Mouse (Mus musculus) MEL (cell line): ENCODE data around the gene Pusl1. TPM values are rescaled to one million over a fixed set of nuclear protein-coding genes. Genes with fewer than 3 reads are reported as not detected.

Experiments used
- DNase-seq: peaks from one replicate; pipeline ENCODE4 v3.0.0; 2011; ENCODE audit warnings: low read depth, low spot score
- H3K27ac ChIP-seq: 2 replicates; pipeline ENCODE4 v1.5.1; 2012; ENCODE audit warnings: low read depth, mild to moderate bottlenecking, control low read depth, low read length, moderate library complexity; ENCODE audit not compliant: control insufficient read depth
- H3K27me3 ChIP-seq, 2 experiments: fragments of 150-350 bp in 1 of 2; sonication (generic) in 1 of 2; 2 replicates each; pipeline ENCODE4 v1.6.1; 2012; ENCODE audit warnings: low read length in 2 of 2, mild to moderate bottlenecking in 2 of 2, improper control_type of control experiment in 1 of 2, moderate library complexity in 1 of 2; ENCODE audit not compliant: insufficient read depth in 2 of 2, control insufficient read depth in 1 of 2
- H3K36me3 ChIP-seq, 2 experiments: 2 replicates each; pipeline ENCODE4 v1.6.1; 2012 to 2014; ENCODE audit warnings: low read length in 2 of 2, improper control_type of control experiment in 1 of 2, inconsistent platforms in 1 of 2, mild to moderate bottlenecking in 1 of 2; ENCODE audit not compliant: insufficient read depth in 2 of 2, control insufficient read depth in 1 of 2
- H3K4me1 ChIP-seq, 2 experiments: fragments of 150-350 bp in 1 of 2; sonication (generic) in 1 of 2; 2 replicates each; pipeline ENCODE4 v1.6.1; 2012; ENCODE audit warnings: low read length in 2 of 2, improper control_type of control experiment in 1 of 2, mild to moderate bottlenecking in 1 of 2; ENCODE audit not compliant: insufficient read depth in 2 of 2, control insufficient read depth in 1 of 2
- H3K4me3 ChIP-seq, 2 experiments: fragments of 150-350 bp in 1 of 2; sonication (generic) in 1 of 2; 2 replicates each; pipeline ENCODE4 v1.5.1; 2012; ENCODE audit warnings: low read depth in 2 of 2, low read length in 2 of 2, mild to moderate bottlenecking in 2 of 2, moderate library complexity in 2 of 2, control low read depth in 1 of 2, improper control_type of control experiment in 1 of 2; ENCODE audit not compliant: control insufficient read depth in 1 of 2, insufficient read depth in 1 of 2
- H3K79me2 ChIP-seq: 2 replicates; pipeline ENCODE4 v1.6.1; 2012; ENCODE audit warnings: mild to moderate bottlenecking, low read length, moderate library complexity; ENCODE audit not compliant: control insufficient read depth, poor library complexity, insufficient read depth
- H3K9ac ChIP-seq: 2 replicates; pipeline ENCODE4 v1.6.1; 2012; ENCODE audit warnings: low read depth, mild to moderate bottlenecking, control low read depth, low read length, moderate library complexity; ENCODE audit not compliant: control insufficient read depth, poor library complexity, severe bottlenecking
- H3K9me3 ChIP-seq: fragments of 150-350 bp; sonication (generic); replicated peaks from 2 replicates; pipeline ENCODE4 v1.6.1; 2012; ENCODE audit warnings: mild to moderate bottlenecking, low read length, improper control_type of control experiment, moderate library complexity; ENCODE audit not compliant: insufficient read depth
- BHLHE40 ChIP-seq: IDR thresholded peaks from 2 replicates; pipeline ENCODE4 v1.6.1; 2012; ENCODE audit warnings: low read depth, mild to moderate bottlenecking, inconsistent platforms, low read length, improper control_type of control experiment, borderline replicate concordance
- CHD1 ChIP-seq: IDR thresholded peaks from 2 replicates; pipeline ENCODE4 v1.6.1; 2012; ENCODE audit warnings: low read depth, mild to moderate bottlenecking, inconsistent platforms, low read length, improper control_type of control experiment
- CHD2 ChIP-seq: IDR thresholded peaks from 2 replicates; pipeline ENCODE4 v1.6.1; 2011; ENCODE audit warnings: low read length, improper control_type of control experiment
- CTCF ChIP-seq, 3 experiments: IDR thresholded peaks in 2 of 3; conservative IDR thresholded peaks in 1 of 3; 2 replicates each; pipeline ENCODE4 v1.5.1; 2011 to 2012; ENCODE audit warnings: low read length in 3 of 3, low read depth in 2 of 3, mild to moderate bottlenecking in 2 of 3, improper control_type of control experiment in 1 of 3, inconsistent platforms in 1 of 3, mixed read lengths in 1 of 3, moderate library complexity in 1 of 3; ENCODE audit not compliant: control insufficient read depth in 1 of 3, insufficient read depth in 1 of 3, poor library complexity in 1 of 3, severe bottlenecking in 1 of 3
- ELF1 ChIP-seq: IDR thresholded peaks from 2 replicates; pipeline ENCODE4 v1.6.1; 2014; ENCODE audit warnings: low read depth, mild to moderate bottlenecking, inconsistent platforms, low read length, improper control_type of control experiment, moderate library complexity
- EP300 ChIP-seq, 2 experiments: IDR thresholded peaks; 2 replicates each; pipeline ENCODE4 v1.6.1; 2011; ENCODE audit warnings: improper control_type of control experiment in 2 of 2, low read length in 2 of 2, low read depth in 1 of 2, mild to moderate bottlenecking in 1 of 2
- ETS1 ChIP-seq: IDR thresholded peaks from 2 replicates; pipeline ENCODE4 v1.6.1; 2012; ENCODE audit warnings: low read depth, mild to moderate bottlenecking, inconsistent platforms, low read length, improper control_type of control experiment, moderate library complexity
- GABPA ChIP-seq: IDR thresholded peaks from 2 replicates; pipeline ENCODE4 v1.6.1; 2012; ENCODE audit warnings: low read depth, mild to moderate bottlenecking, inconsistent platforms, low read length, improper control_type of control experiment, moderate library complexity
- GATA1 ChIP-seq: IDR thresholded peaks from 2 replicates; pipeline ENCODE4 v1.6.1; 2011; ENCODE audit warnings: low read depth, low read length, improper control_type of control experiment
- HCFC1 ChIP-seq: IDR thresholded peaks from 2 replicates; pipeline ENCODE4 v1.6.1; 2012; ENCODE audit warnings: low read depth, mild to moderate bottlenecking, inconsistent platforms, low read length, improper control_type of control experiment, moderate library complexity
- JUND ChIP-seq: IDR thresholded peaks from 2 replicates; pipeline ENCODE4 v1.6.1; 2011; ENCODE audit warnings: low read depth, mild to moderate bottlenecking, improper control_type of control experiment, low read length
- KAT2A ChIP-seq: conservative IDR thresholded peaks from 2 replicates; pipeline ENCODE4 v1.6.1; 2012; ENCODE audit warnings: low read depth, low read length, improper control_type of control experiment, inconsistent platforms
- MAX ChIP-seq: IDR thresholded peaks from 2 replicates; pipeline ENCODE4 v1.6.1; 2011; ENCODE audit warnings: low read length, improper control_type of control experiment
- MAZ ChIP-seq: IDR thresholded peaks from 2 replicates; pipeline ENCODE4 v1.6.1; 2012; ENCODE audit warnings: low read depth, mild to moderate bottlenecking, inconsistent platforms, low read length, improper control_type of control experiment
- MXI1 ChIP-seq: IDR thresholded peaks from 2 replicates; pipeline ENCODE4 v1.6.1; 2011; ENCODE audit warnings: mild to moderate bottlenecking, low read depth, low read length, improper control_type of control experiment
- MYB ChIP-seq: IDR thresholded peaks from 2 replicates; pipeline ENCODE4 v1.6.1; 2011; ENCODE audit warnings: mild to moderate bottlenecking, low read depth, low read length, improper control_type of control experiment
- MYC ChIP-seq: IDR thresholded peaks from 2 replicates; pipeline ENCODE4 v1.6.1; 2011; ENCODE audit warnings: low read depth, mild to moderate bottlenecking, low read length, improper control_type of control experiment, moderate library complexity
- NELFE ChIP-seq: IDR thresholded peaks from 2 replicates; pipeline ENCODE4 v1.6.1; 2011; ENCODE audit warnings: low read depth, low read length, improper control_type of control experiment
- NRF1 ChIP-seq: IDR thresholded peaks from 2 replicates; pipeline ENCODE4 v1.6.1; 2014; ENCODE audit warnings: low read depth, mild to moderate bottlenecking, inconsistent platforms, low read length, improper control_type of control experiment, moderate library complexity; ENCODE audit not compliant: poor library complexity, insufficient read depth, severe bottlenecking
- POLR2A ChIP-seq, 2 experiments: IDR thresholded peaks; 2 replicates each; pipeline ENCODE4 v1.6.1; 2011 to 2012; ENCODE audit warnings: low read length in 2 of 2, mild to moderate bottlenecking in 2 of 2, control low read depth in 1 of 2, improper control_type of control experiment in 1 of 2, low read depth in 1 of 2, moderate library complexity in 1 of 2; ENCODE audit not compliant: control insufficient read depth in 1 of 2, insufficient read depth in 1 of 2, poor library complexity in 1 of 2
- POLR2AphosphoS2 ChIP-seq: IDR thresholded peaks from 2 replicates; pipeline ENCODE4 v1.6.1; 2011; ENCODE audit warnings: low read length, improper control_type of control experiment
- POLR2AphosphoS5 ChIP-seq: IDR thresholded peaks from 2 replicates; pipeline ENCODE4 v1.6.1; 2012; ENCODE audit warnings: low read depth, borderline replicate concordance, mild to moderate bottlenecking, inconsistent platforms, low read length, moderate library complexity, mixed read lengths
- RAD21 ChIP-seq: IDR thresholded peaks from 2 replicates; pipeline ENCODE4 v1.6.1; 2011; ENCODE audit warnings: mild to moderate bottlenecking, low read depth, low read length, improper control_type of control experiment
- RCOR1 ChIP-seq: IDR thresholded peaks from 2 replicates; pipeline ENCODE4 v1.6.1; 2012; ENCODE audit warnings: low read depth, mild to moderate bottlenecking, inconsistent platforms, low read length, improper control_type of control experiment
- SIN3A ChIP-seq: IDR thresholded peaks from 2 replicates; pipeline ENCODE4 v1.6.1; 2012; ENCODE audit warnings: low read length, improper control_type of control experiment, inconsistent platforms
- TAL1 ChIP-seq: IDR thresholded peaks from 2 replicates; pipeline ENCODE4 v1.6.1; 2012; ENCODE audit warnings: mild to moderate bottlenecking, inconsistent platforms, low read length, moderate library complexity, mixed read lengths
- TBP ChIP-seq: IDR thresholded peaks from 2 replicates; pipeline ENCODE4 v1.8.0; 2011; ENCODE audit warnings: low read depth, low read length, improper control_type of control experiment
- TCF12 ChIP-seq: IDR thresholded peaks from 2 replicates; pipeline ENCODE4 v1.6.1; 2014; ENCODE audit warnings: low read depth, mild to moderate bottlenecking, inconsistent platforms, low read length, improper control_type of control experiment, moderate library complexity
- UBTF ChIP-seq: IDR thresholded peaks from 2 replicates; pipeline ENCODE4 v1.6.1; 2012; ENCODE audit warnings: low read depth, mild to moderate bottlenecking, inconsistent platforms, low read length, improper control_type of control experiment, moderate library complexity, borderline replicate concordance; ENCODE audit not compliant: insufficient read depth
- USF1 ChIP-seq: IDR thresholded peaks from 2 replicates; pipeline ENCODE4 v1.6.1; 2014; ENCODE audit warnings: low read depth, mild to moderate bottlenecking, inconsistent platforms, low read length, improper control_type of control experiment, moderate library complexity
- ZC3H11A ChIP-seq: IDR thresholded peaks from 2 replicates; pipeline ENCODE4 v1.6.1; 2012; ENCODE audit warnings: low read depth, mild to moderate bottlenecking, inconsistent platforms, low read length, improper control_type of control experiment
- ZKSCAN1 ChIP-seq: IDR thresholded peaks from 2 replicates; pipeline ENCODE4 v1.6.1; 2012; ENCODE audit warnings: low read depth, mild to moderate bottlenecking, inconsistent platforms, low read length, improper control_type of control experiment, moderate library complexity
- ZMIZ1 ChIP-seq: IDR thresholded peaks from 2 replicates; pipeline ENCODE4 v1.6.1; 2012; ENCODE audit warnings: low read depth, mild to moderate bottlenecking, inconsistent platforms, low read length, improper control_type of control experiment, moderate library complexity
- ZNF384 ChIP-seq: IDR thresholded peaks from 2 replicates; pipeline ENCODE4 v1.6.1; 2012; ENCODE audit warnings: low read depth, mild to moderate bottlenecking, inconsistent platforms, low read length, improper control_type of control experiment
- polyA plus RNA-seq, 2 experiments: library from polyadenylated mRNA; stranded (reverse) in 1 of 2; unstranded in 1 of 2; fragments of >175 nt in 1 of 2; fragments of >200 nt in 1 of 2; gene quantifications; 2 replicates each; pipeline versions ENCODE4 v1.2.1 to v1.2.4; 2012; ENCODE audit warnings: low replicate concordance in 2 of 2, low read depth in 1 of 2; ENCODE audit not compliant: insufficient read length in 2 of 2, insufficient read depth in 1 of 2, missing spikeins in 1 of 2
- total RNA-seq: library from RNA; depleted of rRNA; stranded (reverse); fragments of 300-350 nt; gene quantifications from 2 replicates; pipeline ENCODE4 v1.2.3, GENCODE M21; 2012

Pusl1 gene
- total and polyA plus RNA-seq, 3 experiments, result 65.2 to 68.4 TPM; not detected in 1

GRCm38 (mm10) chr4:155869317-155870033 is 22.1 kb downstream of the Pusl1 start, which contains the start of the genes Cptp and Ints11:
Gene Cptp (minus strand): TSS chr4:155869440.
Gene Ints11 (plus strand): TSS chr4:155869546.
- no peaks in the 10 kb centered on the region for H3K27me3 ChIP-seq
- H3K4me3 ChIP-seq, result peak within 1 kb of the TSS; percentile 89 to 97
- peaks cover 4 to 12% of the 10 kb centered on the region in 2 experiments for H3K4me1 ChIP-seq
- TF ChIP-seq HCFC1 (peak; percentile 80), SIN3A (peak; percentile 52; the same call in 1 of the 2 replicates), POLR2A (IDR thresholded peaks at IDR 0.05; ENCODE audit: control insufficient read depth in 1 of 2, insufficient read depth in 1 of 2, low read depth in 1 of 2, low read length in 2 of 2, poor library complexity in 1 of 2) (peak; percentile 96 to 97), CHD2 (no peak), KAT2A (no peak; the same call in 1 of the 2 replicates), EP300 (IDR thresholded peaks at IDR 0.05; ENCODE audit: low read depth in 1 of 2, low read length in 2 of 2) (no peak), MYB (no peak), MAZ (no peak; the same call in 1 of the 2 replicates), ZNF384 (no peak), NELFE (peak; percentile 98), USF1 (no peak), CTCF (IDR thresholded peaks at IDR 0.05 in 2 of 3, conservative IDR thresholded peaks at IDR 0.05 in 1 of 3; ENCODE audit: control insufficient read depth in 1 of 3, insufficient read depth in 1 of 3, low read depth in 2 of 3, low read length in 3 of 3, poor library complexity in 1 of 3, severe bottlenecking in 1 of 3) (no peak), POLR2AphosphoS2 (peak; percentile 87), POLR2AphosphoS5 (no peak), ZKSCAN1 (no peak), TCF12 (no peak; the same call in 1 of the 2 replicates), JUND (no peak), TAL1 (no peak), GATA1 (no peak), ZMIZ1 (peak; percentile 66; the same call in 1 of the 2 replicates), TBP (peak; percentile 67), MYC (no peak), GABPA (no peak), RCOR1 (no peak), RAD21 (no peak; the same call in 1 of the 2 replicates), MAX (no peak; the same call in 1 of the 2 replicates), ELF1 (peak; percentile 49; the same call in 1 of the 2 replicates), ZC3H11A (no peak), MXI1 (0 out of 2 replicates have a peak, but pooled peaks have one; percentile 54), UBTF (no peak), ETS1 (no peak), BHLHE40 (no peak), CHD1 (no peak), NRF1 (peak; percentile 88)
- H3K27ac ChIP-seq, result peak within 1 kb of the TSS; percentile 83
- H3K9me3 ChIP-seq, result no peaks in the 10 kb centered on the region
- peak; percentile 96 for DNase-seq
- peak within 1 kb of the TSS; percentile 92 for H3K9ac ChIP-seq
- peaks cover 27% of the 10 kb centered on the region for H3K79me2 ChIP-seq
- H3K36me3 ChIP-seq, result peaks cover 0 to 9% of the 10 kb centered on the region in 2 experiments
